Mouse (Mus musculus) hematopoietic multipotent progenitor cell, adult 10-12 weeks (in vitro differentiated cells): ENCODE measurements around the gene Zfp708. TPM values are rescaled to one million over a fixed set of nuclear protein-coding genes. Genes with fewer than 3 reads are reported as not detected.

Source experiments
- polyA plus RNA-seq: library from polyadenylated mRNA; stranded (reverse); fragments of >175 nt; gene quantifications from 2 replicates; pipeline ENCODE4 v1.2.3, GENCODE M21; 2012; ENCODE audit warnings: low replicate concordance

Gene Zfp708
- polyA plus RNA-seq, result 0.07 TPM in 1 of 2 replicates, not detected in the other

DNA sequence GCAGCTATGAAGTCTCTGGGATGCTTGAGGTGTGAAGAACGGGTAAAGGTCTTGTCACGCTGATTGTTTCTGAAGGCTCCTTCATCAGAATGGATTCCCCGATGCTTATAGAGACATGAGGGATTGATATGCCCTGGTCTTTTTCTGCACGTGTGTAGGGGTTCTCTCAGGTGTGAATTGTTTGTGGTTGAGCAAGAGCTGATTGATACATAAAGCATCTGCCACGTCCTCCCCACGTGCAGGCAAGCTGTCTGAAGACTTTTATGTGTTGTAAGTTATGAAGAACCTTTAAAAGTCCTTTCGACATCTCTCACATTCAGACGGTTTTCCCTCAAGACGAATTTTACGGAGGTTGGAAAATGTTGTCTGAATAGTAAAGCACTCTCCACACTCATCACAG is at the start of gene Zfp708:
Gene Zfp708, minus strand, starts transcription at position 101 of the 400 bp plus-strand sequence.

DNA sequence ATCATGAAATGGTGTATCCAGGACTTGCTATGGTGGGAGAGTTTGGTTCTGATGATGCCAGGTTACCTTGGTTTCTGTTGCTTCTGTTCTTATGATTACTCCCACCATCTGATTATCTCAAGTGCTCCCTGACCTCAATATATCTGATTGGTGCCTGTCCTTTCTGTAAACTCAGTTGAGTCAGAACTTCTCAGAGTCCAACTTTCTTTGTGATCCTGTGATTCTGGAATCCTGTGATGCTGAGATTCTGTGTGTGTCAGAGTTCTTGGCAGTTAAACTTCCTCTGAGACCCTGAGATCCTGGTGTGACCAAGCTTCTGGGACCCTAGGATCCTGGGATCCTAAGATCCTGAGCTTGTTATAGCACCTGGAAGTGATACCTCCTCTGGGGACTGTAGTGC is 23.6 kb upstream of the Zfp708 start, which contains the start of gene Zfp759:
Gene Zfp759, plus strand, starts transcription at position 301 of the 400 bp plus-strand sequence.

DNA sequence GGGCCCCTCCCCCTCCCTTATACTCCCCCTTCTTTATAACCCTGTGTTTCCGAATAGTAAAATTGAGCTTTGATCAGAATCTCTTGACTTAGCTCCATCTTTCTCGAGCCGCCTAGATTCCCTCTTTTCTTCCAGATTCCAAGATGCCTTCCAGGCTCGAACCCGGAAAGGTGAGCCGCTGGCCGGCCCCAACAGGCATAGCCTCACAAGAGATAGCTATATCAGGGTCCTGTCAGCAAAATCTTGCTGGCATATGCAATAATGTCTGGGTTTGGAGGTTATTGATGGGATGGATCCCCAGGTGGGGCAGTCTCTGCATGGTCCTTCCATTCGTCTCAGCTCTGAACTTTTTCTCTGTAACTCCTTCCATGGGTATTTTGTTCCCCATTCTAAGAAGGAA is 18.4 kb upstream of the Zfp708 start, which contains the start of gene Rslcan18:
Gene Rslcan18, minus strand, starts transcription at position 101 of the 400 bp plus-strand sequence.

DNA sequence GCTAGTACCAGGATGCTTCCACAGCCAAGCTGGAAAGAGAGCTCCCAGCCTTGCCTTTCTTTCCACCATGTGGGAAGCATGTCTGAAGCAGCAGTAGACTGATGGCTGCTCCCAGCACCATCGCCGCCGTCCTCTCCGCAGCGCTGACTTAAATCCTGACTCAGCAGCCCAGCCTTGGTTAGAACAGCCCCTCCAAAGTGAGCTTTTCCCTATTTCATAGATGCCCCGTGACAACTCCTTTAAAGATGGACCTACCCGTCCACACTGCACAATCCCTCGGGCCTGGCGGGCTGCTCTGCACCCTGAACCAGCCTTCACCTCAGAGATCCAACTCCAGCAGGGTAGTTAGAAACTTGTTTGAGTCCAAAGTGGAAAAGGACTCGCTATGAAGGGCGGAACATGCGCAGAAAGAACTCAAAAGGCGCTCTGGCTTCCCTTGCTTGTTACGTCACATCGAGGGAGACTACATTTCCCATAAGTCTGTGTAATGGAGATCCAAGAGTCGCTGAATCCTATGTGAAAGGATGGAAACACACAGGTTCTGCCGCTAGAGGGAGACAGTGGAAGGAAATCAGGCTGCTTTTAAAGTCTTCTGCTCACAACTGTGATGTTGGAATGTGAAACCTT is 10.5 kb upstream of the Zfp708 start, which contains the start of gene Gm28557:
Gene Gm28557, minus strand, starts transcription at position 411 of the 627 bp plus-strand sequence.

DNA sequence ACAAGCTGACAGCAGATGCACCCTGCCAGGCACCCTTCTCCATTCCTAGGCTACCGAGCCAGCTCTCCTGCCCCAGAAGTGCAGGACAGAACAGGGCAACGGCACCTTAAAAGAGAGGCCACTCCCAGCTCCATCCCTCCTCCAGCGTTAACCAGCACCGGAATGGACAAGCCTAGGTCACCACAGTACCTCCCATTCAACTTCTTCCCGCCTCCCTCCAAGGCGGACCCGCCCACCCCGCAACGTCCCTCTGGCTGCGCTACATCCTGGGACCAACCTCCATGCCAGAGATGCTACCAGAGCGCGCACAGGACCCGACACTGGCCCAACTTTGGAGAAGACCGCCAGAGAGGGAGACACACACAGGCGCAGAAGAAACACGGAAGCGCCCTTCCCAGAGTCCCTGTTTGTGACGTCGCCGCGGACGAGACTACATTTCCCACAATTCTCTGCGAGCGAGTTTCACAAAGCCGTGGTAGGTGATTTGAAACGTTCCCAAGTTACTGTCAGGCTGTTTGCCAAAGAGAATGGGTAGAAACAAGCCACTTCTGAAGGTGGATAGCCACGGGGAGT is 36.9 kb downstream of the Zfp708 start, which contains the start of gene Zfp712:
Gene Zfp712, minus strand, starts transcription at position 385 of the 573 bp plus-strand sequence.

Other genes with a start within 250 kb of the Zfp708 start
- 0.11 TPM in 1 of 2 replicates, not detected in the other for gene Gm10767, start 193.1 kb downstream of the Zfp708 start, polyA plus RNA-seq
- gene Zfp712, start 36.8 kb downstream of the Zfp708 start, polyA plus RNA-seq, result 0.26 and 0.58 TPM in 2 replicates
- 0.45 TPM in 1 of 2 replicates, not detected in the other for gene Gm28557, start 10.6 kb upstream of the Zfp708 start, polyA plus RNA-seq
- gene Rslcan18, start 18.3 kb upstream of the Zfp708 start, polyA plus RNA-seq, result not detected in 2 replicates
- gene Zfp759, start 23.7 kb upstream of the Zfp708 start, polyA plus RNA-seq, result 0.11 and 0.45 TPM in 2 replicates
- 0.14 and 0.71 TPM in 2 replicates for gene Rsl1, start 75.2 kb upstream of the Zfp708 start, polyA plus RNA-seq
- gene Zfp455, start 96.5 kb upstream of the Zfp708 start, polyA plus RNA-seq, result 0.20 and 0.24 TPM in 2 replicates
- gene Zfp458, start 180.5 kb upstream of the Zfp708 start, polyA plus RNA-seq, result 0.04 and 0.48 TPM in 2 replicates
- 0.51 TPM in 1 of 2 replicates, not detected in the other for gene Zfp457, start 208.5 kb upstream of the Zfp708 start, polyA plus RNA-seq
- gene Zfp595, start 234.6 kb upstream of the Zfp708 start, polyA plus RNA-seq, result 0.24 and 0.64 TPM in 2 replicates